Mouse (Mus musculus): ENCODE results near the gene Eps8l2. TPM values are rescaled to one million over a fixed set of nuclear protein-coding genes. Genes with fewer than 3 reads are reported as not detected.

The Eps8l2 gene
- total RNA-seq, 2 experiments from 2014 or later: 1.8 to 3.3 TPM

DNA sequence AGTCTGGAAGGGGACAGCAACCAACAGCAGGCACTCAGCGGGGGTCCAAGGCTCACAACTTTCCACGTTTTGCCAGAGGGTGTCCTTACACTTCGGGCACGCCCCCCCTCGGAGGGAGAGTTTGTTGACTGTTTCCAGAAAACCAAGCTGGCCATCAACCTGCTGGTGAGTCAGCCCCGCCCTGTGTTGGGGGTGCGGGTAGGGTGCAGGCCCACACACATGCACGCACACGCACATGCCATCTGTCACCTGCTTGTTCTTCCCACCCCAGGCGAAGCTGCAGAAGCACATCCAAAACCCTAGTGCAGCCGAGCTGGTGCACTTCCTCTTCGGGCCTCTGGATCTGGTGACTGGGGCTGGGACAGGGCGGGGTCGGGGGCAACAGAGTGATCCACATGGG, 18.3 kb downstream of the Eps8l2 start:
- DNase-seq: no peak

DNA sequence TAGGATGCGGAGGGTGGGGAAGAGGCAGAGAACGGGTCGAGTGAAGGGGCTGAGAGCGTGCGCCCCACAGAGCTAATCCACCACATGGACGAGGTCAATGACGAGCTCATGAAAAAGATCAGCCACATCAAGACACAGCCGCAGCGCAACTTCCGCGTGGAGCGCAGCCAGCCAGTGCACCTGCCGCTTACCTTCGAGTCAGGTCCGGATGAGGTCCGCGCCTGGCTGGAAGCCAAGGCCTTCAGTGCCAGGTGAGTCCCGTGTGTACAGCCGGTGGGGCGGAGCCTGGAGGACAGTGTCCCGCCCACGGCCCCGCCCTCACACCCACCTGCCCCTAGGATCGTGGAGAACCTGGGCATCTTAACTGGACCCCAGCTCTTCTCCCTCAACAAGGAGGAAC, 22.8 kb downstream of the Eps8l2 start:
- DNase-seq: no peak
- intact Hi-C loops (cut with DNase I; ENCODE audit: low total_unique reads): loop anchor here (5.0 kb wide), 1 partner anchor 99 kb away; no protein-coding TSS in a partner anchor

More for the DNA sequence above, 18.3 kb downstream of the Eps8l2 start:
- intact Hi-C loops (cut with DNase I; ENCODE audit: low total_unique reads): no loop called here

DNA sequence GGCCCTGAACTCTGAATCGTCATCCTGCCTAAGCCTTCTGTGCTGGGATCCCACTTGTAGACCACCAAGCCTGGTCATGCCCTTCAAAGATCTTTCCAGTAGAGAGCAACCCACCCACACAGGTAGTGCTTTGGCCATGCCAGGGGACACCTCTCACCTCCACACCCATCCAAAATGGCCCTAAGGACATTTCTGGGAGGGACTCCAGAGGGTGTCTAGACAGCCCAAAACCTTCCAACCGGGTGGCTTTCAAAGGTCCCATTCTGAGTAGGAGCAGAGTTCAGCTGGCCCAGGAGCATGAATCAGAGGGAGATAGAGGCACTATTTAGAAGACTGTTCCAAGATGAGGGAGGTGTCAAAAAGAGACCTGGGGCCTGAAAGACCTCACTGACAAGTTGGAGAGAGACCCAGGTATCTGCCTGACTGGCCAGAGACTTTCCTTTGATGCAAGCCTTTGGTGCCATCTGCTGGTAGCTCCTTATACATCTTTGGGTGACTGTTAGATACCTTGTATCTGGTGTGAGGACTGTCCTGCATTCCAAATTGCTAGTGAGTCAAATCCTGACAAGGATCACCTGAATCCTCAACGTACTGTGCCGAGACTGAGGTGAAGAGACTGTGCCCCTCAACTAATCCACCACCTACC, 24.5 kb downstream of the Eps8l2 start:
- intact Hi-C loops (cut with DNase I; ENCODE audit: low total_unique reads): loop anchor here (5.0 kb wide), 1 partner anchor 101 kb away; no protein-coding TSS in a partner anchor
- peak; percentile 53 for DNase-seq

GRCm38 (mm10) chr7:141363752-141364125, 25.1 kb downstream of the Eps8l2 start:
- intact Hi-C loops (cut with DNase I; ENCODE audit: low total_unique reads): loop anchor here (5.0 kb wide), 1 partner anchor 101 kb away; no protein-coding TSS in a partner anchor
- DNase-seq: no peak

GRCm38 (mm10) chr7:141364349-141365048, 25.8 kb downstream of the Eps8l2 start:
- intact Hi-C loops (cut with DNase I; ENCODE audit: low total_unique reads): loop anchor here (5.0 kb wide), 1 partner anchor 102 kb away; no protein-coding TSS in a partner anchor
- no peak for DNase-seq

GRCm38 (mm10) chr7:141365049-141365445, 26.4 kb downstream of the Eps8l2 start:
- intact Hi-C loops (cut with DNase I; ENCODE audit: low total_unique reads): no loop called here

GRCm38 (mm10) chr7:141367358-141367757, 28.7 kb downstream of the Eps8l2 start:
- no peak for DNase-seq
- intact Hi-C loops (cut with DNase I; ENCODE audit: low total_unique reads): no loop called here

More at GRCm38 (mm10) chr7:141365049-141365445, 26.4 kb downstream of the Eps8l2 start:
- no peak for DNase-seq

DNA sequence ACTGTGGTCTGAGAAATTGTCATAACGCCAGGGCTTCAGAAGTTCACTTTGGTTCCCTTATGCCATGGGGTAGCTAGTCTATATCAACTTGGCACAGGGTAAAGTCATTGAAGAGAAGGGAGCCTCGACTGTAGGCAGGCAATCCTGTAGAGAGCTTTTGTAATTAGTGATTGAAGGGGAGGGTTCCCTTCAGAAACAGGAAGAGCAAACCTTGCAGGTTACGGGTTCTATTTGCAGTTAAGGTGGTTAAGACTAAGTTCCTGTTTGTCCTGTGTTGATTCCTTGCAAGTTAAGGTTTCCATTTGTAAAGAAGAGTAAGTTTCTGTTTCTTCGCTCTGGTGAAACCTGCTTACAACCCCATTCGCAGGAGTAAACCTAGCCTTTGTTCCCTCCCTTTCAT, 31.2 kb downstream of the Eps8l2 start:
- intact Hi-C loops (cut with DNase I; ENCODE audit: low total_unique reads): loop anchor here (10.0 kb wide), 1 partner anchor 1935 kb away; no protein-coding TSS in a partner anchor
- DNase-seq: no peak

DNA sequence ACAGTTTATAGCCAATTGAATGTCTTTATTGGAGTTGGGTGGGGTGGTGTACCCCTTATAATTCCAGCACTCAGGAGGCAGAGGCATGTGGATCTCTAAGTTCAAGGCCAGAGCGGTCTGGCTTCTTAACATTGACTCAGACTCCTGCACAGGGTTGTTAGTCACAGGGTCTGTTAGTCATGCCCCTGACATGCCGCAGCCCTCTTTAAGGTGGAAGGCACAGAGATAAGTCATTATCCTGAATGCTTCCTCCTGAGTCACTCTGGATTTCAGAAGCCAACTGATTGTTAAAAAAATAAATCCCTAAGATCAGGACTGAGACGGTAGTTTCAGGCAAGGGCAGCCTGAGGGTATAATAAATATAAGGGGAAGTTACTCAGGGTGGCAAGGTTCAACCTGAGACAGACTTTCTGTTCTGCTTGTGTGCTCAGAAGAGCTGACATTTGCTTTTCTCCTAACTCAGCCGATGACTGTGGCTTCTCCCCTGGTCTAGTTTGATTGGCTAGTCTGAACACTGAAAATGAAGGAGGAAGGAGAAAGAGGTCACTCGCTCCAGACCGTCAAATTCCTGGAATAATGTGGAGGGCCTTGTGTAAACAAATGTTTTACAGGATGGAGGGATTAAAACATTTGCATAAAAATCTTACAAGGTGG, 33.4 kb downstream of the Eps8l2 start:
- intact Hi-C loops (cut with DNase I; ENCODE audit: low total_unique reads): loop anchor here (10.0 kb wide), 1 partner anchor 1937 kb away; no protein-coding TSS in a partner anchor
- DNase-seq: no peak

DNA sequence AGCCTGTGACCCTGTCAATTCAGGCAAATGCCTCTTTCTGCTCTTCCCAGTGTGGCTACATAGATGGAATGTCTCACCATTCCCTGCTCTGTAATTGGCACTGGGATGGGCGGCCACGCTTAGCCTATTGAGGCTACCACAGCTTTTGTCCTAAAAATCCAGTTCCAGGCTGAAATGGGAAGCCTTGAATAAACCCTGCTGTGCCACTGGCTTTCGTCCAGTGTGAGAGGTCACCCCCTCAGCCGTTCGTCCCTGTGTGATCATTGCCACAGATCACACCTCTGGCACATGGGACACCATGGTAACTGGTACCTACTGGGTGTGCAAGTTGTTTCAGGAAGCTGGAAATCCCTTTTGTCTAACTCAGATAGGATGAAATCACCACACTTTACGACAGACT, 34.9 kb downstream of the Eps8l2 start:
- intact Hi-C loops (cut with DNase I; ENCODE audit: low total_unique reads): loop anchor here (10.0 kb wide), 1 partner anchor 1939 kb away; no protein-coding TSS in a partner anchor

GRCm38 (mm10) chr7:141374399-141374798, 35.7 kb downstream of the Eps8l2 start:
- DNase-seq: no peak
- intact Hi-C loops (cut with DNase I; ENCODE audit: low total_unique reads): loop anchor here (10.0 kb wide), 1 partner anchor 1940 kb away; no protein-coding TSS in a partner anchor

More for the DNA sequence above, 34.9 kb downstream of the Eps8l2 start:
- DNase-seq: no peak

DNA sequence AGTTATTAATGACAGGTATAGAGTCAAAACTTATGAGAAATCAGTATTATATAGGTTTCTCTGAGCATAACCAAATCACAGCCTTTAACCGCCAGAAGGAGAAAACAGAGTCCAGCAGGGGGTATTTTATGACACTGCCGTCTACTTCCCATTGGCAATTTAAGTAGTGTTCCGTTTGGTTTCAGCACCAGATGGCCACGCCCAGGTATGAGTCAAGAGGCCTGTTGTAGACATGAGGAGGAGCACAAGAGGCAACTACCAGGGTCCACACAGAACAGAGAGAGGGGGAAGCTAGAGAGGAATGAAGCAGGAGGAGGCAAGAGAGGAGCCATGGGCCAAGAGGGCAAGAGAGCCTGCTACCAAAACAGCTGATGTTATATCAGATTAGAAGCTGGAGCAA, 40.9 kb downstream of the Eps8l2 start:
- intact Hi-C loops (cut with DNase I; ENCODE audit: low total_unique reads): loop anchor here (10.0 kb wide), 1 partner anchor 1945 kb away; no protein-coding TSS in a partner anchor
- DNase-seq: no peak

GRCm38 (mm10) chr7:141381068-141381835, 42.6 kb downstream of the Eps8l2 start:
- intact Hi-C loops (cut with DNase I; ENCODE audit: low total_unique reads): no loop called here
- no peak for DNase-seq

DNA sequence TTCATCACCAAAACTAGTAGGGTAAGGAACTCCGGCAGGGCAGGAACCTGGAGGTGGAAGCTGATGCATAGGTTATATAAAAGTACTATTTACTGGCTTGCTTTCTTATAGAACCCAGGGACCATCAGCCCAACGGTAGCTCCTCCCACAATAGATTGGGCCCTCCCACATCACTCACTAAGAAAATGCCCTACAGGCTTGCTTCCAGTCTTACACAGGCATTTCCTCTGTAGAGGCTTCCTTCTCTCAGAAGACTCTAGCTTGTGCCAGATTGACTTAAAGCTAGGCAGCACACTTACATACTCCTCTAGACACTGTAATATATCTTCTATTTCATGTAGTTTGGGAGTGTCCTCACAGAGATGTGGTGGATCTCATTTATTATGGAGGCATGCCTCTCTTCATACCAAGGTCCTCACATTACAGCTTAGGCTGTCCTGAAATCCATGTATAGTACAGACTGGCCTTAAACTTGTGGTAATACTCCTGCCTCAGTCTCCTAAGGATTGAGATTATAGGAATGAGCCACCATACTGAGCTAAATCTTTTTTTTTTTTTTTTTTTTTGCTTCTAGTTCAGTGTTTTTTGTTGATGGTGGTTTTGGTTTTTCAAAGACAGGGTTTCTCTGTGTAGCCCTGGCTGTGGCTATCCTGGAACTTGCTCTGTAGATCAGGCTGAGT, 49.3 kb downstream of the Eps8l2 start:
- intact Hi-C loops (cut with DNase I; ENCODE audit: low total_unique reads): no loop called here
- no peak for DNase-seq

DNA sequence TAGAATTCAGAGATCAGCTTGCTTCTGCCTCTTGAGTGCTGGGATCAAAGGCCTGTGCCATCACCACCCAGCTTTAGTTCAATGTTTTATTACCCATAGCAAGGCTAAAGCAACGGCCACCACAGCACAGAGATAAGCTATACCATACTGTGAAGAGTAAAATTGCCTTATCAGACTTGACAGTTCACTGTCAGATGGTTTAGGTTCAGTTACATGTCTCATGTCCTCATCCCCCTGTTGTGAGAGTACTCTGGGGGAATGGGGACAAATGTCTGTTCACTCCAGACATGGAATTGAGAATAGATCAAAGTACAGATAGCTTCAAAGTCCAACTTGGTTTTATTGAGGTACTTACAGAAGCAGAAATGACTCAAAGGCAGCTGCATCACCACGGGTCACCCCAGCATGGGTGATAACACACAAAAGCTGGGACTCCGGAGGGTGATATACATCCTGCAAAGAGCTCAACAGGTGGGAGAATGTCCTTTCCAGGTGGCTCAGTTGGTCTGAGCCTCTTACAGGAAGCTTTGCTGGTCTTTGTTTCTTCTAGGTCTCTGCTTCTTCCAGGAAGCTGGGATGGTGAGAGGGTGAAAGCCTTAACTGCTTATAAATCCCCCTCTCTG, 49.9 kb downstream of the Eps8l2 start:
- intact Hi-C loops (cut with DNase I; ENCODE audit: low total_unique reads): no loop called here
- DNase-seq: no peak

- intact Hi-C loops (cut with DNase I; ENCODE audit: low total_unique reads): no loop called here
- no peak for DNase-seq
These were observed 51.9 kb downstream of the Eps8l2 start for GRCm38 (mm10) chr7:141390326-141391259.

Measured in gastrocnemius, postnatal 14 days (tissue).